Mouse (Mus musculus) cerebellum, adult 2 months (tissue): ENCODE measurements at regions not wholly inside any gene's neighbourhood (a gene's known extent, or its start where the extent isn't known, plus 50 kb on each side); places are given as distances from the start of the nearest gene placed in this dataset.
"Not testable (repeated sequence)": the region's sequence is repeated elsewhere in the genome, so short reads cannot be mapped to it uniquely, and the experiment has no call there.

Experiments
- DNase-seq, 2 experiments: peaks; one replicate each; pipeline ENCODE4 v3.0.0; 2021
- H3K27ac ChIP-seq: fragments of 200-500 bp; 2 replicates; pipeline ENCODE4 v1.5.1; 2012; ENCODE audit warnings: low read length, control low read depth, inconsistent platforms; ENCODE audit not compliant: insufficient read depth
- H3K27me3 ChIP-seq: fragments of 200-500 bp; 2 replicates; pipeline ENCODE4 v1.6.1; 2012; ENCODE audit warnings: inconsistent platforms, mild to moderate bottlenecking, low read length, moderate library complexity; ENCODE audit not compliant: control insufficient read depth, insufficient read depth
- H3K4me1 ChIP-seq: fragments of 200-500 bp; 2 replicates; pipeline ENCODE4 v1.6.1; 2011; ENCODE audit warnings: low read length; ENCODE audit not compliant: control insufficient read depth, insufficient read depth
- H3K4me3 ChIP-seq: fragments of 200-500 bp; replicated peaks from 2 replicates; pipeline ENCODE3; 2011; ENCODE audit warnings: mild to moderate bottlenecking, low read depth, low read length, control low read depth; ENCODE audit not compliant: insufficient read depth
- CTCF ChIP-seq: fragments of 200-500 bp; IDR thresholded peaks from 2 replicates; pipeline ENCODE4 v1.5.1; 2011; ENCODE audit warnings: low read depth, mild to moderate bottlenecking, control low read depth, low read length, moderate library complexity, borderline replicate concordance; ENCODE audit not compliant: insufficient read depth
- POLR2A ChIP-seq: fragments of 200-500 bp; IDR thresholded peaks from 2 replicates; pipeline ENCODE4 v1.6.1; 2011; ENCODE audit warnings: low read length, control low read depth, borderline replicate concordance; ENCODE audit not compliant: insufficient read depth
- WGBS: fragments of 180-500 bp; shearing (Covaris S2); methylation state at CpG from one replicate; pipeline ENCODE4 v1.1.7; 2018; 5-methylcytosine and 5-hydroxymethylcytosine counted together

- H3K27ac ChIP-seq = no peak overlapping the region
- H3K27me3 ChIP-seq = no peaks in the 10 kb centered on the region
- no peaks in the 10 kb centered on the region for H3K4me1 ChIP-seq
- WGBS = 22% methylated on average over 17 of the region's 17 CpGs
- DNase-seq = peak; percentile 36 to 40
- peak overlapping the region; percentile 2 for H3K4me3 ChIP-seq
- no peak for TF ChIP-seq POLR2A
- TF ChIP-seq CTCF = no peak
Measured at GRCm38 (mm10) chr12:104617111-104617725, 134.5 kb downstream of the Dicer1 start.

GRCm38 (mm10) chr12:104614240-104614639 lies 137.5 kb downstream of the Dicer1 start:
- TF ChIP-seq POLR2A (no peak), CTCF (no peak)
- Histone ChIP-seq H3K4me1 (no peaks in the 10 kb centered on the region), H3K4me3 (no peak overlapping the region), H3K27me3 (no peaks in the 10 kb centered on the region), H3K27ac (no peak overlapping the region)
- DNase-seq = no peak
- WGBS = 79% methylated on average over 8 of the region's 8 CpGs

GRCm38 (mm10) chr12:104609767-104610166 lies 136.6 kb upstream of the Gsc start:
- DNase-seq = peak in 1 of 2 experiments; percentile 7
- Histone ChIP-seq H3K4me3 (no peak overlapping the region), H3K27ac (no peak overlapping the region)

GRCm38 (mm10) chr12:104608956-104609355 lies 135.8 kb upstream of the Gsc start:
- not testable (repeated sequence) for H3K27me3 ChIP-seq, H3K27ac ChIP-seq, H3K4me3 ChIP-seq, H3K4me1 ChIP-seq, DNase-seq
- WGBS = 87% methylated on average over 4 of the region's 4 CpGs

More at GRCm38 (mm10) chr12:104609767-104610166, 136.6 kb upstream of the Gsc start:
- TF ChIP-seq CTCF (no peak), POLR2A (no peak)
- WGBS = 8% methylated on average over 19 of the region's 19 CpGs
- no peaks in the 10 kb centered on the region for H3K4me1 ChIP-seq
- no peaks in the 10 kb centered on the region for H3K27me3 ChIP-seq

DNA sequence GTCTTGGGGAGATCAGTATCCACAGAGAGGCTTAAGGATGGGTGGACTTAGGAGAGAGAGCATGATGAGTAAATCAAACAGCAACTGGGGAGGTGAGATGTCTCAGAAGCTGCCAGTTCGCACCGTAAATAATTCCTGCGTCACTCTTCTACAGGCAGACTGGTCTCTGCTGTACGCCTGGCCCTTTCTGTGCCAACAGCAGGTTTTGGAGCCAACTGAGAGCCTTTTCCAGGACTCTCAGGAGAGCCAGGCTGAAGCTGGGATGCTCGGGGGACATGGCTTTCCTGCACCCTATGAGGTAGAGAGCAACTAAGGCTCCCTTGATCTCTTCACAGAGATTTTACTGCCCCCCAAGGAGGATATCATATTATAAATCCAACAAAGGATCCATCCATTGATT lies 134.3 kb upstream of the Gsc start:
- H3K4me1 ChIP-seq = no peaks in the 10 kb centered on the region
- no peak overlapping the region for H3K27ac ChIP-seq
- no peaks in the 10 kb centered on the region for H3K27me3 ChIP-seq
- DNase-seq = no peak
- TF ChIP-seq POLR2A (no peak), CTCF (no peak)
- H3K4me3 ChIP-seq = no peak overlapping the region
- 7% methylated on average over 5 of the region's 5 CpGs for WGBS

DNA sequence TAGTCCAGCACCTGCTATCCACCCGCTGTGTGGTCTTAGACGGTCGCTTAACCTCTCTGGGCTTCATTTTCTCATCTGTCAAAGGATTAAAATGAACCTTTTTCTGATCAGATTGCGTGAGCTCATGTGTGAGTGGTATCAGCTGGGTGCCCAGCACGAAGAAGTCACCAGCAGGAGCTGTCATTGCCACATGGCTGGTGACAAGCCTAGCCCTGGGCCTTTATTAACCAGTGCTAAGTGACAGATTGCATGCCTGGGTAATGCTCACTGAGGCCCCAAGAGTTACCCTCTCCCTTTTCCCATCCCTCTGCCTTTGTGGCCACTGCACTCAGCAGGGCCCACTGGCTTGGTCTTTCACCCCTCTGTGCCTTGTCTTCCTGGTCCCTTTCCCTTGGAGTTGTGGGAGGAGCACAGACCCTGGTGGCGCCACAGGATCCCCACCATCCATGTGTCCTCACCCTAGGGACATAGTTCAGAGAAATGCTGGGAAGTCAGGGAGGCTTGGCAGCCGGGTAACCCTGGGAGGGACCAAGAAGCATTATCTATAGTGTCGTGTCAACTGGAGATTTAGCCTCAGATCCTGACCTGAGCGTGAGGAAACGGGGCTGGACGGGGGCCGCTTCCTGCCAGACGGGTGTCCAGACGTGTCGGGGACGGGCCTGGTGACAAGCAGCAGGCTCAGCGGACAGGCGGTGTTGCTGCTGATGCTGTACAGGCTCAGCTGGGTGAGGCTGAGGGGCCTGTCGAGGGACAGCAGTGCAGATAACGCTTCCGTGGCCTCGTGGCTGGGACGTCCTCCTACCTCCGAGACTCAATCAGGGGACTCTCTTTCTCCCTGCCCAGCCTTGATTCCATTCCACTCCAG lies 132.6 kb upstream of the Gsc start:
- TF ChIP-seq POLR2A (no peak), CTCF (no peak)
- Histone ChIP-seq H3K27ac (no peak overlapping the region), H3K4me3 (no peak overlapping the region), H3K4me1 (no peaks in the 10 kb centered on the region), H3K27me3 (no peaks in the 10 kb centered on the region)
- no peak for DNase-seq
- 32% methylated on average over 24 of the region's 24 CpGs for WGBS

GRCm38 (mm10) chr12:104598056-104598455 lies 124.9 kb upstream of the Gsc start:
- no peaks in the 10 kb centered on the region for H3K27me3 ChIP-seq
- no peak overlapping the region for H3K4me3 ChIP-seq
- TF ChIP-seq POLR2A (no peak), CTCF (no peak)
- no peak overlapping the region for H3K27ac ChIP-seq
- no peaks in the 10 kb centered on the region for H3K4me1 ChIP-seq
- no peak for DNase-seq
- 75% methylated on average over 2 of the region's 2 CpGs for WGBS
